Mouse (Mus musculus): ENCODE data around the gene Zfp683. TPM values are rescaled to one million over a fixed set of nuclear protein-coding genes. Genes with fewer than 3 reads are reported as not detected.
A peak's percentile ranks its signal among the peaks of the same experiment; 100 is the strongest.

The Zfp683 gene
- polyA plus RNA-seq, 1 experiment from 2014 or later, result not detected

GRCm38 (mm10) chr4:134017201-134017865 is 36.3 kb upstream of the Zfp683 start:
- H3K4me2 ChIP-seq (replicated peaks), result peak overlapping the region; percentile 63
- no peak for DNase-seq (ENCODE audit: low spot score)
- ATAC-seq (ENCODE audit: low FRiP score), result no peak

GRCm38 (mm10) chr4:134018038-134018778 is 35.4 kb upstream of the Zfp683 start:
- H3K27ac ChIP-seq, result no peak overlapping the region
- peak; percentile 31 for DNase-seq (ENCODE audit: low spot score)
- peaks cover 23% of the 10 kb centered on the region for H3K4me1 ChIP-seq (replicated peaks; ENCODE audit: control insufficient read depth, insufficient read depth, low read length)
- H3K9me3 ChIP-seq (ENCODE audit: control insufficient read depth, low read length), result no peaks in the 10 kb centered on the region
- H3K4me2 ChIP-seq (replicated peaks), result peak overlapping the region; percentile 63
- peak overlapping the region; percentile 42; the same call in 1 of the 2 replicates for H3K9ac ChIP-seq
- H3K4me3 ChIP-seq (replicated peaks; ENCODE audit: low read length), result peak overlapping the region; percentile 30
- 0% methylated on average over 46 of the region's 46 CpGs for WGBS
- H3K36me3 ChIP-seq (replicated peaks; ENCODE audit: control insufficient read depth, insufficient read depth), result no peaks in the 10 kb centered on the region
- H3K27me3 ChIP-seq (ENCODE audit: control insufficient read depth, insufficient read depth, low read length), result peaks cover 19% of the 10 kb centered on the region
- no peak for ATAC-seq (ENCODE audit: low FRiP score)

More at GRCm38 (mm10) chr4:134017201-134017865, 36.3 kb upstream of the Zfp683 start:
- Histone ChIP-seq H3K4me1 (replicated peaks; ENCODE audit: control insufficient read depth, insufficient read depth, low read length) (peaks cover 23% of the 10 kb centered on the region), H3K4me3 (replicated peaks; ENCODE audit: low read length) (peak overlapping the region; percentile 30), H3K9me3 (ENCODE audit: control insufficient read depth, low read length) (no peaks in the 10 kb centered on the region), H3K36me3 (replicated peaks; ENCODE audit: control insufficient read depth, insufficient read depth) (no peaks in the 10 kb centered on the region), H3K27me3 (ENCODE audit: control insufficient read depth, insufficient read depth, low read length) (peaks cover 19% of the 10 kb centered on the region), H3K9ac (peak overlapping the region; percentile 42; the same call in 1 of the 2 replicates), H3K27ac (no peak overlapping the region)
- WGBS, result 2% methylated on average over 21 of the region's 21 CpGs

DNA sequence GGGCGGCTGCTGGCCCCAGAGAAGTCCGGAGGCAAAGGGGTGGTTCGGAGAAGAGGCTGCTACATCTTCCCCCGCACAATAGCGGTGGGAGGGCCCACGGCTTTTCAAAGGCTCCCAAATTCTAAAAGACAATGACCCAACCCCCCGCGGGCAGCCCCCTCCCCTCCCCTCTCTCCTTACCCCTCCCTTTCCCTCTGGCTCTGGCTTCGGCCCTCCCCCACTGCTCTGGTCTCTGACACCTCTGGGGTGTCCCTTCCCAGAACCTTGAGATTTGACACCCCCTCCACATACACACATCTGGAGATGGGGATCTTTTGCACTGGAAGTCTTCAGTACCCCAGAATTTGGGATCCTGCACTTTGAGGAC is 34.9 kb upstream of the Zfp683 start, which contains the start of gene Lin28a:
TSS of gene Lin28a (minus strand) at position 63 of the 367 bp plus-strand sequence.
- no peaks in the 10 kb centered on the region for H3K36me3 ChIP-seq (replicated peaks; ENCODE audit: control insufficient read depth, insufficient read depth)
- peaks cover 19% of the 10 kb centered on the region for H3K27me3 ChIP-seq (ENCODE audit: control insufficient read depth, insufficient read depth, low read length)
- peaks cover 23% of the 10 kb centered on the region for H3K4me1 ChIP-seq (replicated peaks; ENCODE audit: control insufficient read depth, insufficient read depth, low read length)
- H3K27ac ChIP-seq, result peak within 1 kb of the TSS; percentile 18
- peak within 1 kb of the TSS; percentile 63 for H3K4me2 ChIP-seq (replicated peaks)
- DNase-seq (ENCODE audit: low spot score) (no peak), ATAC-seq (ENCODE audit: low FRiP score) (no peak)
- H3K9me3 ChIP-seq (ENCODE audit: control insufficient read depth, low read length), result no peaks in the 10 kb centered on the region
- 0% methylated on average over 9 of the region's 9 CpGs for WGBS
- peak within 1 kb of the TSS; percentile 30 for H3K4me3 ChIP-seq (replicated peaks; ENCODE audit: low read length)
- peak within 1 kb of the TSS; percentile 42; the same call in 1 of the 2 replicates for H3K9ac ChIP-seq

GRCm38 (mm10) chr4:134019210-134019609 is 34.4 kb upstream of the Zfp683 start:
- no peak for ATAC-seq (ENCODE audit: low FRiP score)
- Histone ChIP-seq H3K36me3 (replicated peaks; ENCODE audit: control insufficient read depth, insufficient read depth) (no peaks in the 10 kb centered on the region), H3K9ac (peak overlapping the region; percentile 5; the same call in 1 of the 2 replicates), H3K27me3 (ENCODE audit: control insufficient read depth, insufficient read depth, low read length) (peaks cover 19% of the 10 kb centered on the region), H3K4me3 (replicated peaks; ENCODE audit: low read length) (peak overlapping the region; percentile 14; the same call in 1 of the 2 replicates), H3K4me2 (replicated peaks) (peak overlapping the region; percentile 63), H3K9me3 (ENCODE audit: control insufficient read depth, low read length) (no peaks in the 10 kb centered on the region), H3K27ac (0 out of 2 replicates have a peak overlapping the region, but pooled peaks have one; percentile 18), H3K4me1 (replicated peaks; ENCODE audit: control insufficient read depth, insufficient read depth, low read length) (peaks cover 23% of the 10 kb centered on the region)
- DNase-seq (ENCODE audit: low spot score), result no peak
- WGBS, result 0% methylated on average over 9 of the region's 10 CpGs

DNA sequence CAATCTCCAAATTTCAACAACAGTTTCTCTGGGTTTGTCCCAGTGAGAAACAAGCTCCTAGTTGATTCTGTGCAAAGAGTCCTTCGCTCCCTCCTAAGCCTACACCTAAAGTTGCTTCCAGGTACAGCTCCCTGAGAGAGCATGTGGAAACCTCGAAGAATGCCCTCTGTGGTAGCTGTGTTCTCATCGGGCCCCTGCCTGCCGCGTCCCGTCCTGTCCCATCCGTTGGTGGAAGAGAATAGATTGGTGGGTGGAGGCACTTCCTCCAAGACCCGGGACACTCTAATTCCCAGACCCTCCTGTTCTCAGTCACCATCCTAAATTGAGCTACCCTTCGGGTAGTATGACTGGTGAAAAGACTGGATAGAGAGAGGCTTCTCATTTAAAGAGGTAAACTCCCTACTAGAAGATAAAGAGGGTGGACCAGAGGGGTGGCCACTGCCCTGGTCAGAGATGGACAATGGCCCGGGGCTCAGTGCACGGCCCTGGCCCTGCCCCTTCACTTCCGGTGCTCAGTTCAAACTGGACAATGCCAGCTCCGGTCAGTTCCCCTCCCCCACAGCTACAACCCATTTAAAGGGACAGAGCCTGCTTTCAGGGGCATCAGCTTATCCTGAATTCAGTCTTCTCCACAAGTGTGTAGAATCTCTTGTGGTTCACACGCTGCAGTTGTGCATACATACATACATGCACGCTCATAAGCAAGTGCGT is 33.8 kb upstream of the Zfp683 start:
- Histone ChIP-seq H3K4me1 (replicated peaks; ENCODE audit: control insufficient read depth, insufficient read depth, low read length) (peaks cover 23% of the 10 kb centered on the region), H3K27me3 (ENCODE audit: control insufficient read depth, insufficient read depth, low read length) (peaks cover 19% of the 10 kb centered on the region), H3K36me3 (replicated peaks; ENCODE audit: control insufficient read depth, insufficient read depth) (no peaks in the 10 kb centered on the region), H3K27ac (peak overlapping the region; percentile 18), H3K9me3 (ENCODE audit: control insufficient read depth, low read length) (no peaks in the 10 kb centered on the region), H3K4me3 (replicated peaks; ENCODE audit: low read length) (peak overlapping the region; percentile 14), H3K4me2 (replicated peaks) (peak overlapping the region; percentile 63), H3K9ac (peak overlapping the region; percentile 5; the same call in 1 of the 2 replicates)
- 0 out of 2 replicates have a peak, but pooled peaks have one; percentile 24 for ATAC-seq (ENCODE audit: low FRiP score)
- 2% methylated on average over 16 of the region's 16 CpGs for WGBS
- DNase-seq (ENCODE audit: low spot score), result peak; percentile 59

GRCm38 (mm10) chr4:134020621-134021020 is 33.0 kb upstream of the Zfp683 start:
- H3K9ac ChIP-seq, result no peak overlapping the region
- H3K4me1 ChIP-seq (replicated peaks; ENCODE audit: control insufficient read depth, insufficient read depth, low read length), result peaks cover 23% of the 10 kb centered on the region
- H3K9me3 ChIP-seq (ENCODE audit: control insufficient read depth, low read length), result no peaks in the 10 kb centered on the region
- no peaks in the 10 kb centered on the region for H3K36me3 ChIP-seq (replicated peaks; ENCODE audit: control insufficient read depth, insufficient read depth)
- 6% methylated on average over 11 of the region's 11 CpGs for WGBS
- peak overlapping the region; percentile 63 for H3K4me2 ChIP-seq (replicated peaks)
- ATAC-seq (ENCODE audit: low FRiP score), result no peak
- no peak overlapping the region for H3K4me3 ChIP-seq (replicated peaks; ENCODE audit: low read length)
- H3K27ac ChIP-seq, result no peak overlapping the region
- H3K27me3 ChIP-seq (ENCODE audit: control insufficient read depth, insufficient read depth, low read length), result peaks cover 19% of the 10 kb centered on the region
- DNase-seq (ENCODE audit: low spot score), result peak; percentile 70

GRCm38 (mm10) chr4:134025802-134026201 is 27.8 kb upstream of the Zfp683 start:
- Histone ChIP-seq H3K4me3 (replicated peaks; ENCODE audit: low read length) (no peak overlapping the region), H3K4me1 (replicated peaks; ENCODE audit: control insufficient read depth, insufficient read depth, low read length) (no peaks in the 10 kb centered on the region), H3K9ac (no peak overlapping the region), H3K4me2 (replicated peaks) (no peak overlapping the region), H3K27me3 (ENCODE audit: control insufficient read depth, insufficient read depth, low read length) (no peaks in the 10 kb centered on the region), H3K27ac (no peak overlapping the region), H3K36me3 (replicated peaks; ENCODE audit: control insufficient read depth, insufficient read depth) (no peaks in the 10 kb centered on the region), H3K9me3 (ENCODE audit: control insufficient read depth, low read length) (no peaks in the 10 kb centered on the region)
- DNase-seq (ENCODE audit: low spot score) (no peak), ATAC-seq (ENCODE audit: low FRiP score) (no peak)
- WGBS, result 16% methylated on average over 9 of the region's 9 CpGs

DNA sequence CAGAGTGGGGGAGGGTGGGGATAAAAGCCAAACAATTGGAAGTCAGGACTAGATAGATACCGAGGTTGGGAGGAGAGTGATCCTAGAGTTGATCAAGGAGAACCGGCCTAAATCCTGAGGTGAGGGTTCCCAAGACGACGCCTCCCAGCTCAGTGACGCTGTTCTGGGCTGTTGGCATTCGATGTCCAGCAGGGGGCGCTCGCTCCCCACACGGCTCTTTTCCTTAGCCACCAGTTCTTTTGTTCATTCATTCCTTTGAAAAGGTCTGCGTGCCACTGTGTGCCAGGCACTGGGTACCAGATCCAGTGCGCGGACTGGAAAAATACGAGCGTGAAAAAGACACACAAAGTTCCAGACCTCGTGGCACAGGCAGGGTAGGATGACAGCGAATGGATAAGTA is 17.7 kb upstream of the Zfp683 start:
- no peak overlapping the region for H3K9ac ChIP-seq
- peak overlapping the region; percentile 21; the same call in 1 of the 2 replicates for H3K4me2 ChIP-seq (replicated peaks)

More for the DNA sequence above, 17.7 kb upstream of the Zfp683 start:
- ATAC-seq (ENCODE audit: low FRiP score), result 0 out of 2 replicates have a peak, but pooled peaks have one; percentile 17
- H3K36me3 ChIP-seq (replicated peaks; ENCODE audit: control insufficient read depth, insufficient read depth), result no peaks in the 10 kb centered on the region
- H3K9me3 ChIP-seq (ENCODE audit: control insufficient read depth, low read length), result no peaks in the 10 kb centered on the region
- no peak overlapping the region for H3K4me3 ChIP-seq (replicated peaks; ENCODE audit: low read length)
- H3K27me3 ChIP-seq (ENCODE audit: control insufficient read depth, insufficient read depth, low read length), result no peaks in the 10 kb centered on the region
- H3K27ac ChIP-seq, result no peak overlapping the region
- WGBS, result 4% methylated on average over 16 of the region's 16 CpGs
- DNase-seq (ENCODE audit: low spot score), result peak; percentile 86
- no peaks in the 10 kb centered on the region for H3K4me1 ChIP-seq (replicated peaks; ENCODE audit: control insufficient read depth, insufficient read depth, low read length)

Data from hindbrain, embryonic 14.5 days (tissue).